Mouse (Mus musculus): ENCODE results near the gene Grm4.

DNA sequence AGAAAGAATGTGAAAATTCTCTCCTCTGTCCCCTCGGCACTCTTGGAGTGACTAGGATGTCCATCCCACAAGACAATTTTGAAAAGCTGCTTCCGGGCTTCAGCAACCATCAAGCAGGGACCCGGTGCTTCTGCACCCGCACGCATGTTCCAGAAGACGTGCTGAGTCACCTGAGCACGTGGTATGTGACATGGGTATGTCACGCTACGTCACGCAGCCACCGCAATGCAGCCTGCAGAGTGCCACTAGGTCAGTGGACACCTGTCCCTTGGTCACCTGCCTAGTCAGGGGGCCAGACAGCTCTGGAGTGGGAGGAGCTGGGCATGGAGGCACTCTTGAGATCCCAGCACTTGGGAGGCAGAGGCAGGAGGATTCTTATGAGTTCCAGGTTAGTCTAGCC lies 45.6 kb downstream of the Grm4 start:
- TF ChIP-seq CTCF (IDR thresholded peaks at IDR 0.05; ENCODE audit: low read depth) (no peak), EP300 (IDR thresholded peaks at IDR 0.05; ENCODE audit: low read depth) (no peak)

All from liver, embryonic 14.5 days (tissue).